Mouse (Mus musculus): ENCODE results near the gene Gjc1.

Gene Gjc1

DNA sequence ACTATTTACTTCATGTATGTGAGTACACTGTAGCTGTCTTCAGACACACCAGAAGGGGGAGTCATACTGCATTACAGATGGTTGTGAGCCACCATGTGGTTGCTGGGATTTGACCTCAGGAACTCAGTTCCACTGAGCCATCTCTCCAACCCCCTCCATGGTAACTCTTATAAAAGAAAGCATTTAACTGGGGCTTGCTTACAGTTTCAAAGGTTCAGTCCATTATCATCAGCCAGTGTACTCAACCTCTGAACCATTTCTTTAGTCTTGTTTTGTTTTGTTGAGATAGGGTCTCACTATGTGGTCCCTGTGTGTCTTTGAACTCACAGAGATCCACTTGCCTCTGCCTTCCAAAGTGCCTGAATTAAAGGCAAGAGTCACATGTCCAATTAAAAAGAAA, 4.6 kb downstream of the Gjc1 start:
- no peak for DNase-seq (ENCODE audit: low spot score in 2 of 2)

DNA sequence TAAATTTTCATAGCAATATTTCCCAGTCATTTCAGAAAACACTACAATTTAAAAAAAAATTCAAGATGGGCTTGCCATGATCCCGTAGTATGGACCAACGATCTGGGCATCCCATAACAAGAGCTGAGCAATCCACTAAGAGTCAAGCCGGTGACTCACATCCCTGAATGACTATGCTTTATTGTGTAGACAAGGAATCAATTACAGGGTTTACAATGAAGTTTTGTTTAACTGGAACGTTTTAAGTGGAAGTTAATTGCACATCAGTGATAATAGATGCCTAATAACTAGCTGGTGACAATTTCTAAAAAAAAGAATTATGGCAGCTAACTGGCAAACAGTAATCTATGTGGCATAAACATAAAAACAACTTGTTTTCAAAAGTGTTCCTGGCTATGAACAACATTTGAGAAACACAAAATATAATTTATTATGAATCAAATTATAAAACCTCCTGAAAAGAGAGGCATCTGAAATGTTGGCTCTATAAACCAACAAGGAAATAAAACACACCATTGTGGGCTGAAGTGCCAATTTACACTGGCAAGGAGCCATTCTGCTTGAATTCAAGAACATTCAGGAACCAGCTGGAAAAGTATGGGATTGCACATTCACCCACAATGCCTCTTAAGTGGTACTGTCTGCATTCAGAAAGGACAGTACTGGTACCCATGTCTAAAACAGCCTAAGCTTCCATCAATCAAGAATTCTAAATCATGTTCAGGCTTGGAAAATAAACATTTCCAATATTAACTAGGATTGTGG, 8.6 kb downstream of the Gjc1 start:
- DNase-seq (ENCODE audit: low spot score in 2 of 2), result no peak

DNA sequence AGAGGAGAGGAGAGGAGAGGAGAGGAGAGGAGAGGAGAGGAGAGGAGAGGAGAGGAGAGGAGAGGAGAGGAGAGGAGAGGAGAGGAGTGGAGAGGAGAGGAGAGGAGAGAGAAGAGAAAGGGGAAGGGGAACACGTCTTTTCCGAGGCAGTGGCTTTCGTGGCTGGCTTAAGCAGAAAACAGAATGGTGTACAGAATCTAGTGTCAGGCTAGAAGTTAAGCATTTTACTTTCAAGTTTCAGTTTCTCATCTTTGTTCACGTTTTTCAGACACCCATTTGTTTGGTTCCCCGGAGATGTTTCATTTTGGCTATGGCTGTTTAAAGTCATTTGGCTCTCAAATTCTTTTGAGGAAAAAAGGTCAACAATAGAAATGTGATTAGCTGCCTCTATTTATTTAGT, 11.3 kb downstream of the Gjc1 start:
- no peak for DNase-seq (ENCODE audit: low spot score in 2 of 2)

DNA sequence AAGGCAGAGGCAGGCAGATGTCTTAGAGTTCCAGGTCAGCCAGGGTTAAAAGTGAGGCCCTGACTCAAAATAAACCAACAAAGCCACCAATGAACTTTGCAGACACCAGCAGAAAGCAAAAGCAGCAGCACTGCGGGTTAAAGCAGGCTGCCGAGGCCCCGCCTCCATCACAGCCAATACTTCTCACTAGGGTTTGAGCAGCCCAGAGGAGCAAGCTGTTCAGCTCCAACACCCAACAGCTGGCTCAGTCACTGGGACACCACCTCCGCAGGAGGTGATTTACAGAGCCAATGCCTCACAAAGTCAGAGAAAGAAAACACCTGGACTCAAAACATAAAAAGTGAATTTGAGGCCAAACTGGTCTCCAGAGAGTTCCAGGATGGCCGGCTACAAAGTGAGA, 16.0 kb downstream of the Gjc1 start:
- DNase-seq (ENCODE audit: low spot score in 2 of 2), result no peak

DNA sequence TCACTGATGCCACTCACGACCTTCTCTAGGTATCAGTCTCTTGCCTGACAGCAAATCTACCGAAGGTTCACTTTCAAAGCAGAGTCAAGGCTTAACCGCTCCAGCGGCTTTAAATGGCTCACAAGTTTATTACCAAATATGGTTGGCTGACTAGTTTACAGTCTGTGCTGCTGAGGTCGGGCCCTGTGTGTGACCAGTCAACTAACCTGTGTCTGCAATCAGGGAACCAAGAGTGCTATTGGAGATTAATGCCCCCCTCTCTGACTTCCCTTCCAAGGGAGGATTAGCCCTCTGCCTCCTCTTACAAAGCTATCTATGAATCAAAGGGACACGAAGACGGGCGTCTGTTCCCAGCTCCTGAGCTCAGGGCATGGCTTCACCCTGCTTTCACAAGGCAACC, 25.3 kb downstream of the Gjc1 start:
- DNase-seq (ENCODE audit: low spot score in 2 of 2), result no peak

DNA sequence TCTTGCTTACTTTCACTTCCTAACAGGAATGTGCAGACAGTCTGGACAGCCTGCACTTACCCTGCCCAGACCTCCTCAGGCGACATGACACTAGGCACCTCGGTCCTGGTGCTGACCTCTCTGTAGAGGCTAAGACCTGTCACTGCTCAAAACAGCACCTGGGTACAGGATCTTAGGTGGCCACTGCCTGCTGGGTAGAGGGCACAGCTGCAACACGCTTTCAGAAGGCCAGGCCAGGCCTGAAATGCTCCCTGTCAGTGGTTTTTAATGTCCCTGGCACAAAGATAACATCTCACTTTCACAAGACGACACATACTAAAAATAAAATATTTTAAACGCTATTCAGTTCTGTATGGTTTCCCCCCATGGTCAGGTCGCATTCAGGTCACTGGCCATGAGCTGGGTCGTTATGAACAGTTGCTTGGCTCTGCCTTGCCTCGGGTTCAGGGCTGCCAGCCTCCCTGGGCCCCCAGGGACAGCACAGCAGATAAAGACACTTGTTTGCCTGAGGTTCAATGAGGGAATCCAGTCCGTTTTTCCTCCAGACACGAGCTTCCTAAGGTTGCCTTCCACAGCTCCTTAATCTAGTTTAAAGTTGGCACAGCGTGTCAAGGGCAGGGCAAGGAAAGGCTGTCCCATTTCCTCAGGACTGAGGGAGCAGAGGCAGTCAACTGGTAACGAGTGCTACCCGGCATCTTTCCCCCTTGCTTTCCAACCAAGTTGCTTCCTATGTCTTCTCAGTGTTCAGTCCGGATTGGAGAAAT, 27.6 kb downstream of the Gjc1 start:
- DNase-seq (ENCODE audit: low spot score in 2 of 2), result no peak

DNA sequence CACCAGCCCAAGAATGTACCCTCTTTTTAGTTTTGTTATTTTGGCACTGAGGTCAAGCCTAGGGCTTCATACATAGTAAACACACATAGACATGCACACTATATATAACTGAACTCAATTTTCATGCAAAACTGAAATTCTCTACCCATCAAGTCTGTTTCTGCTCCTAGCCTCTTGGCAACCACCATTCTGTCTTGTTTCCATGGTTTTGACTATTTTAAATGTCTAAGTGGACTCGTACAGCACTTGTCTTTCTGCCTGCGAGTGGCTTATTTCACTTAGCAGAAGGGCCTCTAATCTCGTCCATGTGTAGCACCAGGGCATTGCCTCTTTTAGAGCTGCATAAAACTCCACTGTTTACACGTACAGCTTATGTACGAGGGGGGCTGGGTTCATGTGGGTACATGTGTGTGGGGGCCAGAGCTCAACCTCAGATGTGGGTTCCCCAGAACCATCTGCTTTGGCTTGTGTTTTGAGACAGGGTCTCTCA, 31.8 kb downstream of the Gjc1 start:
- no peak for DNase-seq (ENCODE audit: low spot score in 2 of 2)

DNA sequence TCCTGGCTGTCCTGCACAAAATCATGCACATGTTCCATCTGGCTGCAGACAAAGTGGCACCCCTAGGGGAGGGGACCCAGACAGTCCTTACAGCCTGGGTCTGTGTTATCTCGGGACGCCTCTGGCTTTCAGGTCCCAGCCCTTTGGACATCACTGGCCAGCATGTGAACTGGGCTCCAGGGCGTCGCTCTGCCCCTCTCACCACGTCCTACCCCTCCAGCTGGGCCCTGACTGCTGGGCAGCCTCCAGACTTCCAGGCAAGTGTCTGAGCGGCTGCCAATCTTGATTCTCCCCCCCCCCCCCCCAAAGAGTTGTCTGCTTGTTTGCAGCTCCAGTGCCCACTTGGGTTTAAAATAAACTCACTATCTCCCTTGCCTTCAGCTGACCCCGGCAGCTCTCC, 36.1 kb downstream of the Gjc1 start:
- no peak for DNase-seq (ENCODE audit: low spot score in 2 of 2)

DNA sequence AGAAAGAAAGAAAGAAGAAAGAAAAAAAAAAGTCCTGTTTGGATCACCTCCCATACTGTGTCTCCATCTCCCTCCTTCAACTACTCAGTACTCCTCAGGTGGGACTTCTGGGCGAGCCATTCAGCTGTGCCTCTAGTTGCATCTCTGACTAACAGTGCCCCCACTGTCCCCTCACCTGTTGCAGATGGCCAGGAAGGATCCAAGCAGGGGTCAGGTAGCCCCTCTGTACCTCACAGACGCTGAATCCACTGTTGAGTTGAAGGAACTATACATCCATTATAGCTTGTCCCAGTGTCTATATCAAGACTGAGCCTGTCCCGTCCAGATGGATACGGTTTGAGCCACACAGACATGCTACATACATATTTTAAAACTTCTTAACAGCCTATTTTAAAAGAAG, 38.0 kb downstream of the Gjc1 start:
- DNase-seq (ENCODE audit: low spot score in 2 of 2), result no peak

DNA sequence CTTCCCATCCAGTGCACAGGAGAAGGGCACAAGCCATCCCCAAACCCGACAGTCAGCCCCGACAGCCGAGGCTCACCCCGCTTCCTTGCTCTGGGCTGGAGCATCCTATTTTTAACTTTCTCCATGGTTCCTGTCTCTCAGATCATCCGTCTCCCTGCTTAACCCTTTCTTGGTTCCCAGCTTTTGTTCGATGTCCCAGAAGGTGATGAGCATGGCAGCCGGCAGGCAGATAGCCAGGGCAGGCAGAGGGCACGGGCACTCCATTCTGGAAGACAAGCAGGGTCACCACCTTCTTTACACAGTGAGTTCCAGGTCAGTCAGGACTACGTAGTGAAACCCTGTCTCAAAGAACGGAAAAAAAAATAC, 38.5 kb downstream of the Gjc1 start:
- DNase-seq (ENCODE audit: low spot score in 2 of 2), result no peak

DNA sequence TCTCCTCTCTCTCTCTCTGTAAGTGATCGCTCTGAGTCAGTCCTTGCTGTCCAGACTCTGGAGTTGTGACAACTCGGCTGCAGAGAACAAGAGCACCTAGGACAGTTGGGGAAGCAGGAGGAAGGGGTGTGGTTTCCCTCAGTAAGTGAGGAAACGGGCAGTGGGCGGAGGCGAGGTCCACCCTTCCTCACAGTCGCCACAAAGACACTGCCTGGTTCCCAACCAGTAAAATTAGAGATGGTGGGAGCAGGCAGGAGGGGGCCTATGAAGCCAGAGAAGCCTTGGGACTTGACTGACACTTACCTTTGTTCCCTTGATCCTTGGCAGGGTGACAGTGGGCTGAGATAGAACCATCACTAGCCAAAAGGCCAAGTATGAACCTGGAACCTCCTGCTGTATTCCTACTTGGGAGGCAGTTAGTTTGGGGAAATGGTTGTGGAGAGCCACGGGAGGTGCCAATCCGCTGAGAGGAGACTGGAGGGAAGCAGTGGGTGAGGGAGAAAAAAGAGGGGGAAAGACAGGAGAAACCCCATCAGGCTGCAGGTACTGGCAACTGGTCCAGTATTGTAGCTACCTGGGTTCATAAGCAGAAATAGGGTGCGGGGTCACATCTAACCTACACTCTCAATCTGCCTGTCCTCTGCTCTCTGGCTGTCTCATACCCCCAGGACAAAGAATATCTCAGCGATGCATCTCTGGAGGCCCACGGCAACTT, 39.1 kb downstream of the Gjc1 start:
- DNase-seq (ENCODE audit: low spot score in 2 of 2), result no peak

DNA sequence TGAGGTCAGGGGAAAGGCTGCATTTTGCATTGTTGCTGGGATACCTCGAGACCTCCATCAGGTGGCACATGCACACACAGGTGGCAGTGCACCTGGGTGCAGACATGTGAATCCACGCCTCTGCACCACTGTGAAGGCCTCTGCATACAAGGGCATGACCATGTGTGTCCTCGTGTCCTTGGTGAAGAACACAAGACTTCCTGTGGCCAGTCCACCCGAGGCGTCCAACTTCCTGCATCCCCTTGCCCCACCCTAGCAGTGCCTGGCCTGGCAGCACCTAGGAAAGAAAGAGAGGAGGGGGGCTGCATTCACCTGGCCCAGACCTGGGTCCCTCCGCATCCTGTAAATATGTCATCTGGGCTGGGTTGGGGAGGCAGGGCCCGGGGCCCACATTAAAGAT, 39.7 kb downstream of the Gjc1 start:
- peak in 1 of 2 experiments; percentile 54 for DNase-seq (ENCODE audit: low spot score in 2 of 2)

DNA sequence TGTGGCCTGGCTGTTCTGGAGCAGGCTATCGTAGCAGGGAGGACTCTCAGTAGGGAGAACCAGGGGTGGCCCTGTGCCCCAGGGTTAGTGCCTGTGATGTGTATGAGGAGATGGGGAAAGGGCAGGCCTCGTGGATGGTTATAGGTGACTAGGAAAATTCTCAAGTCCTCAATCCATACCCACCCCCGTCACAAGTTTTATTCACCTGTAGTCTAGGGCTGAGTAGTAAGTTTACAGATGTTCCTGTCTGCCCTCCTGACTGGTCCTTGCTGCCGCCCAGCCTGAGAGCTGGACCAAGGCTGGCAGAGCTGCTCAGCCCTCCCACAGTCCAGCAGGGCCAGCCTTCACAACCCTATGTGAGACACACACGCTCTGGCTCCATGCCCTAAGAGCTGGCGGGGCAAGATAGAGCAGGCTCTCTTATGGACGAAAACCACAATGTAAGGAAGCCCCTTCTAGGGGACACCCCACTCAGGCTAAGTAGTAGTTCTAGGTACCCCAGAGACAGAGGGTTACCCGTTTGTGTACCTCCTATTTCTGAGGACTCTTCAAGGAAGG, 40.3 kb downstream of the Gjc1 start:
- DNase-seq (ENCODE audit: low spot score in 2 of 2), result peak in 1 of 2 experiments; percentile 53

DNA sequence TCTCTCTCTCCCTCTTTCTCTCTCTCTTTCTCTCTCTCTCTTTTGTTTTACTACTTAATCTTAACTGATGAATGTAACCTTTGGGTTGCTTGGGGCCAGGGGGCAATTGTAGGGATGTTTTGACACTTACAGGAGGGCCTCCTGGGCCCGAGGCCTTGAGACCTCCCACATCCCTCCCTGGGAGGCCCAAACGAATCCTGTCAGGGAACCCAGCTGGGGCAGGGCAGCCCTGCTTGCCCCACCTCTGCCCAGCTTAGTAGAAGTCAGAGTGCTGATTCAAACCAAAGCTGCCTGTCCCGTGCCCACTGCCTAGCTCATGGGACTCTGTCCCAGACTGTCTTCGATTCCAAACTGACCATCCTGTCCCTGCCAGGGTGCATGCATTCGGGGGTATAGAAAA, 40.9 kb downstream of the Gjc1 start:
- DNase-seq (ENCODE audit: low spot score in 2 of 2), result peak in 1 of 2 experiments; percentile 57

DNA sequence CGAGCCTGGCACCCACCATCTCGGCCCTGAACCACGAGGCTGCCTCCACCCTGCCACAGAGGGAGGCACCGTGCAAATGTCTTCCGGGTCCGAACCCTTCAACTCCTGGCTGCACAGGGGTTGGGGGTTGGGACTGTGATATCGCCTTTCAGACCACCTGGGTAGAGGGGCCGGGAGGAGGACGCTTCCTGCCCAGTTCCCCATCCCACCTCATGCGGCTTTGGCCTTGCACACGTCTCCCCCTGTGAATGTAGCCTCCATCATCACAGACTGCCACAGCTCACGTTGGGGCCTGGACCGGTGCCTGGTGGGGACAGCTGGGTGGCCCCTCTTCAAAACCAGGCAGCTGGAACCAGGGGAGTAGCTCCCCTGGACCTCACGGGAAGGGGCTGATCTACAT, 41.3 kb downstream of the Gjc1 start:
- DNase-seq (ENCODE audit: low spot score in 2 of 2), result no peak

DNA sequence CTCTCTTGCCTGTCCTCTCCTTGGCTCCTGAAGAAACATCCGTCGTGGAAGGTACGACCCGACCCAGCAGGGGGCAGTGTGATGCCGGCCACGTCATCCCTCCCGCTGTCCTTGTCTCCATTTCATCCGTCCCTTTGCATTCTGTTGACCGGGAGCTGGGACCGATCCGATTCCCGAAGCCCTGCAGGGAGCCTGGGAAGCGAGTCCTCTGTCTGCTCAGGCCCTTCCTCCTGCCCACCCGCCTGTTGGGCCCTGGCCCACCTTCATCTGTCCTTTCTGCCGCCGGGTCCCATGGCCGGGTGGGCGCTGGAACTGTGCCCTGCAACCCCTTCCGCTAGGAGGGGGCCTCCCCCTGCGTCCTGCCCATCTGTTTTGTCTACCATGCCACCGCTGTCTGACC, 41.9 kb downstream of the Gjc1 start:
- DNase-seq (ENCODE audit: low spot score in 2 of 2), result peak; percentile 33 to 66

DNA sequence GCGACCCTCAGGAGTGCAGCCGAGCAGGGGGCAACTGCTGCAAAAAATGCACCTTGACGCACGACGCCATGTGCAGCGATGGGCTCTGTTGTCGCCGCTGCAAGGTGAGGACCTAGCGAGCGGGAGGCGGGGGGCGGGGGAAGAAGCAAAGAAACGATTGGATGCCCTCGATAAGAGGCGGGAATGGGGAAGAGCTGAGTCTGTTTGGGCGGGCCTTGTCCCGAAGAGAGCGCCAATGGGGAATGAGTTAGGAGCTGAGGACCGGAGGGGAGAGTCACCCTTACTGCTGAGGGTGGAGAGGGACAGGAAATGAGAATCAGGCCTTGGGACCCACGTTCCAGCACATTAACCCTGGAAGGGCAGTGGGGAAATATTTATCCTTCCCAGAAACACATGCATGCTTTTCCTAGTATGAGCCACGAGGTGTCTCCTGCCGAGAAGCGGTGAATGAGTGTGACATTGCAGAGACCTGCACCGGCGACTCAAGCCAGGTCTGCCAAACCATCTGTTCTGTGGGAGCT, 44.8 kb downstream of the Gjc1 start:
- DNase-seq (ENCODE audit: low spot score in 2 of 2), result peak; percentile 39 to 66

DNA sequence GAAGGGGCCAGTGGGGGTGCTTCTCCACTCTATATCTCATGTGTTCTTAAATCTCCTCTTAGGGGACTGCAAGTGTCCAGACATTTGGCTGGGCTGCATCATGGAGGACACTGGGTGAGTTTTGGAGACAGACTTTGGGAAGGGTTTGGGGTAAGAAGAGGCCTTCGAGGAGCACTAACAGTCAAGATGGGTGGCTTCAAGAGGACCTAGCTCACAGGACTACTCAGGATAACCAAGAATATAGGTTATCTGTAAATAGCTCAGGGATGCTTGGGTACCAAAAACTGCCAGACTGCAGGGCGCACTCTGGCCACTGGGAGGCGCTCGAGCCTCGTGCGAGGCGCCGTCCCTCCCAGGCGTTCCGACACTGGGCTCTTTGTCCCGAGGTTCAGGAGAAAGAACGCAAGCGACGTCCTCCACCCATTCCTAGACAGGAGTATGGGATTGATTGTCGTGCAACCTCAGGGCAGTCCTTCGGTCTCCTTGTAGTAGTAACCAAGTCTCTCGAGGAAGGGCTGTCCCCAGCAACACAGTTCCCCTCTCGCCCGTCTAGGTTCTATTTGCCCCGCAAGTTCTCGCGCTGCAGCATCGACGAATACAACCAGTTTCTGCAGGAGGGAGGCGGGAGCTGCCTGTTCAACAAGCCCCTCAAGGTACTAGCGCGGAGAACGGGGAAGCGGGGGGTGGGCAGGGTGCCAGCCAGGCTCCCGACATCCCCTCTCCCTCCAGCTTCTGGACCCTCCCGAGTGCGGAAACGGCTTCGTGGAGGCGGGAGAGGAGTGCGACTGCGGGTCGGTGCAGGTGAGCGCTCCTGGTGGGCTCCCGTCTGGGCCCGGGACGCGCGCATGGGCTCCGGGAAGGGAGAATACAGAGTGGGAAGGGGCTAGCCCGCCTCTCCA, 45.5 kb downstream of the Gjc1 start:
- DNase-seq (ENCODE audit: low spot score in 2 of 2), result peak; percentile 66 to 91

DNA sequence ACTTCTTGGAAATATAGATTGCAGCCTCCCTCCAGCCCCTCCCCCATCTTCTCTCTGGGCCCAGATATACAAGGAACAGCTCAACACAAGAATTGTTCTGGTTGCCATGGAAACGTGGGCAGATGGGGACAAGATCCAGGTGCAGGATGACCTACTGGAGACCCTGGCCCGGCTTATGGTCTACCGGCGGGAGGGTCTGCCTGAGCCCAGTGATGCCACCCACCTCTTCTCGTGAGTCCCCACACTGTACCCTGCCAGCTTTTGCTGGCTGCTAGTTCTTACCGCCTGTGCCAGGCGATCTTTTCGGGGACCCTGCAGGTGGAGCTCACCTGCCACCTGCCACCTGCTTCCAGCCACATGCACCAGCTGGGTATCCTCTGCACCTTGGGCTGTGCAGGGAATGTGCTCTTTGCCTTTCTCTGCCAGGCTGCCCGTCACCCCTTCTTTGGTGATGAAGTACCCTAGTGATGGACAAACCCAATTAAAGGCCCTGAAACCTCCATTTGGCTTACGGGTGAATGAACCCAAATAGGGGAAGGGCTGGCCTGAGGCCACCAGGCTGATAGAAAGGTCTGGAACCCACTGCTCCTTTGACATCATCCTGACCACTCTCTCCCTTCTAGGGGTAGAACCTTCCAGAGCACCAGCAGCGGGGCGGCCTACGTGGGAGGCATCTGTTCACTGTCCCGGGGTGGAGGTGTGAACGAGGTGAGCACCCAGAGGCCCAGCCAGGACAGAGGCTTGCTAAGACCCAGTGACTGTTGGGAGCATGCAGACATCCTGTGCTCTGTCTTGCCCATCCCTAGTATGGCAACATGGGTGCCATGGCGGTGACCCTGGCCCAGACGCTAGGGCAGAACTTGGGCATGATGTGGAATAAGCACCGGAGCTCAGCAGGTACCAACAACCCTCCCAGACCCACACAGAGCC, 46.5 kb downstream of the Gjc1 start:
- peak in 1 of 2 experiments; percentile 57 for DNase-seq (ENCODE audit: low spot score in 2 of 2)
